Mouse (Mus musculus): ENCODE measurements around the gene AI987944. TPM values are rescaled to one million over a fixed set of nuclear protein-coding genes. Genes with fewer than 3 reads are reported as not detected.

The AI987944 gene
- 8.8 and 10.2 TPM in 2 replicates for polyA plus RNA-seq (2015; fragmentation: Nextera tagmentation; extraction: Ambion mirVana)

DNA sequence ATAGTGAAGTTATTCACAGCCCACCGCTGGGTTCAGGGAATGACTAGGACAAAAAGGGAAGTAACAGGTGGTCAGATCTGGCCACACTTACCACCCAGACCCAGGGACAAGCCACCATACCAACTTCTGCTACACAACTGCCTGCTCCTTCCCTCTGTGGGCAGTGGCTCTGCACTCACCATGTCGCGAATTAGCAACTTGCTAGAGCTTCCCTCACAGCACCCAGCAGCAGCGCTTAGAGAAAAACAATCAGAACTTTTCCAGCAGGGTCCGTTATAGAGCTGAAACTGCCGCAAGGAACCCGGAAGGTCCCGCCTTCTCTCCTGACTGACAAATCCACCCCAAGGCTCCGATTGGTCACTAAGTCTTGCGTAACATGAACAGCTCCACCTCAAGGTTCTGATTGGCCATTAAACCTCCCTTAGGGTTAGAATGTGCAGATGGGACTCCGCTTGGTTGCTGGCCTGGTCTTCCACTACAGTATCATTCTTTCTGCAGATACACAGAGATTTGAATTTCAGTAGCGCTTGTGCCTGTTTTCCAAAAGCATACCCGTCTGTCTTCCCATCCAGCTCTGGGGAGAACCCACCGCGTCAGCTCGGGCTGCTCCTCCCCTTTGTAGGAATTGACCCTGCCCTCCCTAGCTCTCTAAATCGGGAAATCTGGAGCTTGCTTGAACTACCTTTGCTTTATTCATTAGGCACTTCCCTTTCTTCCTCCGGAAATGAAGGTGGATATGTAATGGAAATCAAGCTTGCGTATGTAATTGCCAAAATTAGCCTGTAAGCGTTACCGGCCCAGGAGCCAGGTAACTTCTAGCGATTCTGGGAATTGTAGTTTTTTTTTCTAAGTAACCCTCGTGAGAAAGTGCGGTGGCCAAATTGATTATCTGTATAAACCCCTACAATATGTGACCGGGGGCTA lies at the start of gene AI987944:
AI987944 (minus strand) TSS at position 332 of the 924 bp plus-strand sequence.
- Histone ChIP-seq H3K4me1 (replicated peaks; ENCODE audit: control insufficient read depth, insufficient read depth, low read length) (0 out of 2 replicates have a peak, but pooled peaks cover 2% of the 10 kb centered on the region), H3K4me2 (ENCODE audit: low read length) (peak within 1 kb of the TSS; percentile 63), H3K9ac (replicated peaks; ENCODE audit: low read depth, low read length) (peak within 1 kb of the TSS; percentile 68), H3K27me3 (replicated peaks; ENCODE audit: control insufficient read depth, insufficient read depth, low read length) (no peaks in the 10 kb centered on the region), H3K27ac (ENCODE audit: low read length) (peak within 1 kb of the TSS; percentile 95), H3K36me3 (ENCODE audit: control insufficient read depth, insufficient read depth) (no peaks in the 10 kb centered on the region), H3K9me3 (ENCODE audit: control insufficient read depth, low read length) (peaks cover 2% of the 10 kb centered on the region; the same call in 1 of the 2 replicates), H3K4me3 (replicated peaks; ENCODE audit: low read length) (peak within 1 kb of the TSS; percentile 76)
- ATAC-seq = peak; percentile 99
- WGBS = under 1% methylated on average over 25 of the region's 25 CpGs

DNA sequence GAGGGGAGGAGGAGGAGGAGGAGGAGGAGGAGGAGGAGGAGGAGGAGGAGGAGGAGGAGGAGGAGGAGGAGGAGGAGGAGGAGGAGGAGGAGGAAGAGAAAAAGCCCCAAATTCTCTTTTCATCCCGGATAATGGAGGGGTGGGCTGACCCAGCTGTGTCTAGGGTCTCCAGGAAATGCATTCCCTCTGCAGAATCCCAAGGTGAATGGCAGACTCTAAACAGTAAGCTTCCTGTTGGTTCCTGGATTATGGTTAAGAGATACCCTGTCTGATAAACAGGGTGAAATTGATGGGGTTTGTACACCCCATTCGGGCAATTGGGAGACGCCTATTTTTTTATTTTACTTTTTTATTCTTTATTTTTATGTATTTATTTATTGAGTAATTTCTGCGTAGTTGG lies 951 bp upstream of the AI987944 start:
- Histone ChIP-seq H3K9ac (replicated peaks; ENCODE audit: low read depth, low read length) (no peak overlapping the region), H3K27me3 (replicated peaks; ENCODE audit: control insufficient read depth, insufficient read depth, low read length) (no peaks in the 10 kb centered on the region), H3K27ac (ENCODE audit: low read length) (no peak overlapping the region), H3K4me3 (replicated peaks; ENCODE audit: low read length) (peak overlapping the region; percentile 22), H3K9me3 (ENCODE audit: control insufficient read depth, low read length) (peaks cover under 1% of the 10 kb centered on the region; the same call in 1 of the 2 replicates), H3K36me3 (ENCODE audit: control insufficient read depth, insufficient read depth) (no peaks in the 10 kb centered on the region), H3K4me2 (ENCODE audit: low read length) (peak overlapping the region; percentile 32; the same call in 1 of the 2 replicates), H3K4me1 (replicated peaks; ENCODE audit: control insufficient read depth, insufficient read depth, low read length) (0 out of 2 replicates have a peak, but pooled peaks cover 2% of the 10 kb centered on the region)
- ATAC-seq = peak; percentile 16; the same call in 1 of the 2 replicates
- 73% methylated on average over 4 of the region's 4 CpGs for WGBS

Other genes starting within 250 kb of the AI987944 start
- not detected in 2 replicates for gene Gm5592, start 239.5 kb downstream of the AI987944 start, polyA plus RNA-seq (2015; fragmentation: Nextera tagmentation; extraction: Ambion mirVana)
- 0.29 and 0.48 TPM in 2 replicates for gene Vmn2r57, start 55.3 kb upstream of the AI987944 start, polyA plus RNA-seq (2015; fragmentation: Nextera tagmentation; extraction: Ambion mirVana)
- 0.07 and 0.10 TPM in 2 replicates for gene Gm20449, start 106.0 kb upstream of the AI987944 start, polyA plus RNA-seq (2015; fragmentation: Nextera tagmentation; extraction: Ambion mirVana)
- 4.2 and 5.5 TPM in 2 replicates for gene AW146154, start 106.5 kb upstream of the AI987944 start, polyA plus RNA-seq (2015; fragmentation: Nextera tagmentation; extraction: Ambion mirVana)
- not detected in 2 replicates for gene Gm6871, start 180.3 kb upstream of the AI987944 start, polyA plus RNA-seq (2015; fragmentation: Nextera tagmentation; extraction: Ambion mirVana)
- 21.0 and 24.5 TPM in 2 replicates for gene 2610021A01Rik, start 205.9 kb upstream of the AI987944 start, polyA plus RNA-seq (2015; fragmentation: Nextera tagmentation; extraction: Ambion mirVana)
- 28.0 and 28.3 TPM in 2 replicates for gene Zfp788, start 239.8 kb upstream of the AI987944 start, polyA plus RNA-seq (2015; fragmentation: Nextera tagmentation; extraction: Ambion mirVana)

All from forebrain, embryonic 16.5 days (tissue).